Mouse (Mus musculus): Measurements from ENCODE around the gene Gm11444. TPM values are rescaled to one million over a fixed set of nuclear protein-coding genes. Genes with fewer than 3 reads are reported as not detected.

The Gm11444 gene
- total and polyA plus RNA-seq, 3 experiments = not detected

DNA sequence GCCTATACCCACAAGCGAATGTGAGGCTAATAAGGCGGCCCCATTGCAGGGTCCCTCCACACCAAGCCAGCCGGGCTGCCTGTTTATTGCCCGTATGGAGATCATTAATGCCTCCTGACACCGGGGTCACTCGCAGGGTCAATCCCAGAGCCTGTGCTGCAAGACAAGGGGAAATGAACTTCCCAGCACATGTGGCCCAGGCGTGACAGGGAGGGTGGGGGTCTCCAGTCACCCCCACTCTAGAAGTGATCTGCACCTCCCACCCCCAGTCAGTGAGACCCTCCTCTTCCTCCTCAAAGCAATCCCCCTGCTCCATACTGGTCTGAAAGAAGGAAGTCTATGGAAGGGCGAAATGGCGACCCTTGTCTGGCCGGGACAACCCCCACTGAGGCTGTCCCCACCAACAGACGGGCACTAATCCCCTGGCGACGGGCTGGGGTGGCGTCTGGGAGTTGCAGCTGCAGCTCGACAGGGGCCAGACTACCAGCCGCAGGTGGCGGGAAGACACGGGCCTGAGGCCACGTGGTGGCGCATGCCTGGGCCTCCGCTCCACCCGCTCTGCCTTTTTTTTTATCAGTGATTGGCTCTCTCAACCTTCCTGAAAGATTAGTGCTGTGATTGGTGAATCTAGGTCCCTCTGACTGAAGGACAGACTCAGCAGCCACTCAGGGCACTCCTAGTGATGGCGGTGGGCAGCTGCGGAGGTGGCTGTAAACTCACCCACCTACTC lies 26.1 kb upstream of the Gm11444 start:
- H3K9me3 ChIP-seq (replicated peaks) = no peaks in the 10 kb centered on the region
- TF ChIP-seq GATA1 (IDR thresholded peaks at IDR 0.05; ENCODE audit: borderline replicate concordance, low read length) = no peak
- no peak for TF ChIP-seq GATA2 (IDR thresholded peaks at IDR 0.05; ENCODE audit: borderline replicate concordance, low read depth, low read length)
- TF ChIP-seq CTCF (IDR thresholded peaks at IDR 0.05; ENCODE audit: low read depth, low read length) = no peak
- no peak for TF ChIP-seq POLR2AphosphoS5 (IDR thresholded peaks at IDR 0.05; ENCODE audit: insufficient replicate concordance, low read depth, low read length)
- TF ChIP-seq TAL1 (conservative IDR thresholded peaks at IDR 0.05; ENCODE audit: low read depth, low read length) = no peak
- DNase-seq (ENCODE audit: low spot score) (no peak), ATAC-seq (ENCODE audit: extremely low read depth, insufficient number of reproducible peaks, low FRiP score, poor library complexity, severe bottlenecking) (no peak)
- no peak overlapping the region for H3K4me3 ChIP-seq (ENCODE audit: low read depth, low read length)
- no peaks in the 10 kb centered on the region for H3K4me1 ChIP-seq (ENCODE audit: insufficient read depth, low read depth, low read length)
- H3K27me3 ChIP-seq (ENCODE audit: insufficient read depth, low read length) = peaks cover 12% of the 10 kb centered on the region
- no peaks in the 10 kb centered on the region for H3K36me3 ChIP-seq (replicated peaks)

DNA sequence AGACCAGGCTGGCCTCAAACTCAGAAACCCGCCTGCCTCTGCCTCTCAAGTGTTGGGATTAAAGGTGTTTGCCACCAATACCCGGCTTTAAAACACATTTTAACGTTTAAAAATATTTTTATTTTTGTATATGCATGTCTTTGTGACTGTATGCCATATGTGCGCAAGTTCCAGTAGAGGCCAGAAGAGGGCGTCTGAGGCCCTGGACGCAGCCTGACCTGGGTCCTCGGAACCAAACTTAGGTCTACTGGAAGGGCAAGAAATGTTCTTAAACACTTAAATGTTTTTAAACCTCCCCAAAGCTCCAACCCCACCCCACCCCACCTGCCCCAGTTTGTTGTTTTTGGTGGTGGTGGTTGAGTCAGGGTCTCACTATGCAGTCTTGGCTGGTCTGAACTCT lies 14.2 kb upstream of the Gm11444 start:
- no peak for DNase-seq (ENCODE audit: low spot score)
- no peaks in the 10 kb centered on the region for H3K4me1 ChIP-seq (ENCODE audit: insufficient read depth, low read depth, low read length)
- no peak for TF ChIP-seq POLR2AphosphoS5 (IDR thresholded peaks at IDR 0.05; ENCODE audit: insufficient replicate concordance, low read depth, low read length)
- no peak for TF ChIP-seq TAL1 (conservative IDR thresholded peaks at IDR 0.05; ENCODE audit: low read depth, low read length)
- TF ChIP-seq CTCF (IDR thresholded peaks at IDR 0.05; ENCODE audit: low read depth, low read length) = no peak
- TF ChIP-seq GATA2 (IDR thresholded peaks at IDR 0.05; ENCODE audit: borderline replicate concordance, low read depth, low read length) = no peak
- TF ChIP-seq GATA1 (IDR thresholded peaks at IDR 0.05; ENCODE audit: borderline replicate concordance, low read length) = no peak
- no peak for ATAC-seq (ENCODE audit: extremely low read depth, insufficient number of reproducible peaks, low FRiP score, poor library complexity, severe bottlenecking)
- H3K9me3 ChIP-seq (replicated peaks) = no peaks in the 10 kb centered on the region
- peaks cover 6% of the 10 kb centered on the region; the same call in 1 of the 2 replicates for H3K27me3 ChIP-seq (ENCODE audit: insufficient read depth, low read length)
- no peaks in the 10 kb centered on the region for H3K36me3 ChIP-seq (replicated peaks)
- H3K4me3 ChIP-seq (ENCODE audit: low read depth, low read length) = no peak overlapping the region

DNA sequence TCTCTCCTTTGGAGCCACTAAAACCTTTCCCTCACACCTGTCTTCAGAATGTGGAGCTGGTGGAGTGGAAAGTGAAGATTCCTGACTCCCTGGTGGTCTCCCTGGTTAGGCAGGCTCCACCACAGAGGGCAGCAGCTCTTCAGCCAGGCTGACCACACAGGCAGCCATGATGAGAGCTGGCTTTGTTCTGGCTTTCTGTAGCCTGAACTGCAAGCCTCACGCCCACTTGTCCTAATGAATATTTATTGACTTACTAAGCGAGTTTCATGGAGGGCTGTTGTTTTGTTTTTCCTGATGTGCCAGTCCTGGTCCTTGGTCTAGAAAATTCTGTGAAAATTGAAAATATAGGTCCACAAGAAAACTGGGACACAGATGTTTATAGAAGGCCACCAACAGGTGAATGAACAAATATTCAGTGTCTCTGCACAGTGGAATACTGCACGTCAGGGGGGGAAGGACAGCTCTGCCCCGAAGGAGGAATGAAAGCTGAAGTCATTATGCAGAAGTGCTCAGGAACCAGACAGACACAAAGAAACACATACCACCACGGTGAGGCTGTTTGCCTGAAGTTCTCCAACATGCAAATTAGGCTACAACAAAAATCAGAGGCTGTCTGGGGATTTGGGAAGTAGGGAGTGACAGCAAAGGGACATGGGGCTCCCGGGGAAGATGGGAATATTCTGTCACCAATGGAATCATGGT lies 8.0 kb upstream of the Gm11444 start:
- H3K4me1 ChIP-seq (ENCODE audit: insufficient read depth, low read depth, low read length) = no peaks in the 10 kb centered on the region
- H3K4me3 ChIP-seq (ENCODE audit: low read depth, low read length) = no peak overlapping the region
- ATAC-seq (ENCODE audit: extremely low read depth, insufficient number of reproducible peaks, low FRiP score, poor library complexity, severe bottlenecking) = no peak

DNA sequence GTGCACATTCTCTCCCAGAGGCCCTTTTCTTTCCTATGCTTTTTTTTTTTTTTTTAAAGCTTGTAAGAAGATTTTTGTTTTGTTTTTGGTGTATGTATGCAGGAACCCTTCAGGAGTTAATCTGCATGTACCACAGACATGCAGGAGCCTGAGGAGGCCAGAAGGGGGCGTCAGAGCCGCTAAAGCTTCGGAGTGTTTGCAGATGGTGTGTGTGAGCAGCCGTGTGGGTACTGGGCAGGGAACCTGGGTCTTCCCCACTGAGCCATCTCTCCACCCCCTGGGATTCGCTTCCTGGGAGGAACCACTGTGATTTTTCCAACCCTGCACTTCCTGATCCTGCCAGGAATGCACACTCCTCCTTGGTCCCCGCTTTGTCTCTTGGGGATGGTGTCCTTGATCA lies 625 bp upstream of the Gm11444 start:
- no peak for DNase-seq (ENCODE audit: low spot score)
- Histone ChIP-seq H3K9me3 (replicated peaks) (no peaks in the 10 kb centered on the region), H3K27me3 (ENCODE audit: insufficient read depth, low read length) (peaks cover 33% of the 10 kb centered on the region)

More for the DNA sequence above, 8.0 kb upstream of the Gm11444 start:
- no peak for DNase-seq (ENCODE audit: low spot score)
- no peaks in the 10 kb centered on the region for H3K9me3 ChIP-seq (replicated peaks)
- H3K36me3 ChIP-seq (replicated peaks) = no peaks in the 10 kb centered on the region
- H3K27me3 ChIP-seq (ENCODE audit: insufficient read depth, low read length) = peaks cover 13% of the 10 kb centered on the region; the same call in 1 of the 2 replicates
- TF ChIP-seq CTCF (IDR thresholded peaks at IDR 0.05; ENCODE audit: low read depth, low read length) (no peak), TAL1 (conservative IDR thresholded peaks at IDR 0.05; ENCODE audit: low read depth, low read length) (no peak), POLR2AphosphoS5 (IDR thresholded peaks at IDR 0.05; ENCODE audit: insufficient replicate concordance, low read depth, low read length) (no peak), GATA2 (IDR thresholded peaks at IDR 0.05; ENCODE audit: borderline replicate concordance, low read depth, low read length) (no peak), GATA1 (IDR thresholded peaks at IDR 0.05; ENCODE audit: borderline replicate concordance, low read length) (no peak)

DNA sequence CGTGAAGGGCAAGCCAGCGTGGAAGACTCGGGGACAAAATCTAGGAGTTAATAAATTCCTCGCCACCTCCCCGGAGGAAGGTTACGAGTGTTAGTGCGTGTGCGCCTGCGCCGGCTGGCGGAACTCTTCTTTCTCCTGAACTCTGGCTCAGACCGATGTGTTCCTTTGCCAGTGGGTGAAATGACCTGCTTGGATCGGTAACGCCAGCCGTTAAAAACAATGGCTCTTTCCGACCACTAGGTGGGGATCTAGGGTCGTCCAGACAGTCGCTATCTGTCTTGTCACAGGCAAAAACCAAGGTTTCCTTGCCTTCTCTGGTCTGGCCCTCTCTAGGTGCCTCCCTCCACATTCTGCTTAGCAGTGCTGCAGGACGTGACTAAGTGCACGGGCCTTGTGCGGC lies 1.1 kb downstream of the Gm11444 start:
- no peak for ATAC-seq (ENCODE audit: extremely low read depth, insufficient number of reproducible peaks, low FRiP score, poor library complexity, severe bottlenecking)
- H3K4me1 ChIP-seq (ENCODE audit: insufficient read depth, low read depth, low read length) = no peaks in the 10 kb centered on the region
- TF ChIP-seq POLR2AphosphoS5 (IDR thresholded peaks at IDR 0.05; ENCODE audit: insufficient replicate concordance, low read depth, low read length) = no peak
- no peak for TF ChIP-seq TAL1 (conservative IDR thresholded peaks at IDR 0.05; ENCODE audit: low read depth, low read length)
- peak; percentile 45 for TF ChIP-seq CTCF (IDR thresholded peaks at IDR 0.05; ENCODE audit: low read depth, low read length)
- TF ChIP-seq GATA2 (IDR thresholded peaks at IDR 0.05; ENCODE audit: borderline replicate concordance, low read depth, low read length) = no peak
- TF ChIP-seq GATA1 (IDR thresholded peaks at IDR 0.05; ENCODE audit: borderline replicate concordance, low read length) = no peak
- DNase-seq (ENCODE audit: low spot score) = peak; percentile 52
- H3K36me3 ChIP-seq (replicated peaks) = no peaks in the 10 kb centered on the region
- H3K27me3 ChIP-seq (ENCODE audit: insufficient read depth, low read length) = peaks cover 35% of the 10 kb centered on the region
- no peaks in the 10 kb centered on the region; the same call in 1 of the 2 replicates for H3K9me3 ChIP-seq (replicated peaks)
- no peak overlapping the region for H3K4me3 ChIP-seq (ENCODE audit: low read depth, low read length)

More for the DNA sequence above, 625 bp upstream of the Gm11444 start:
- no peak for ATAC-seq (ENCODE audit: extremely low read depth, insufficient number of reproducible peaks, low FRiP score, poor library complexity, severe bottlenecking)
- Histone ChIP-seq H3K4me1 (ENCODE audit: insufficient read depth, low read depth, low read length) (no peaks in the 10 kb centered on the region), H3K36me3 (replicated peaks) (no peaks in the 10 kb centered on the region), H3K4me3 (ENCODE audit: low read depth, low read length) (no peak overlapping the region)
- TF ChIP-seq GATA1 (IDR thresholded peaks at IDR 0.05; ENCODE audit: borderline replicate concordance, low read length) (no peak), TAL1 (conservative IDR thresholded peaks at IDR 0.05; ENCODE audit: low read depth, low read length) (no peak), GATA2 (IDR thresholded peaks at IDR 0.05; ENCODE audit: borderline replicate concordance, low read depth, low read length) (no peak), POLR2AphosphoS5 (IDR thresholded peaks at IDR 0.05; ENCODE audit: insufficient replicate concordance, low read depth, low read length) (no peak), CTCF (IDR thresholded peaks at IDR 0.05; ENCODE audit: low read depth, low read length) (no peak)

DNA sequence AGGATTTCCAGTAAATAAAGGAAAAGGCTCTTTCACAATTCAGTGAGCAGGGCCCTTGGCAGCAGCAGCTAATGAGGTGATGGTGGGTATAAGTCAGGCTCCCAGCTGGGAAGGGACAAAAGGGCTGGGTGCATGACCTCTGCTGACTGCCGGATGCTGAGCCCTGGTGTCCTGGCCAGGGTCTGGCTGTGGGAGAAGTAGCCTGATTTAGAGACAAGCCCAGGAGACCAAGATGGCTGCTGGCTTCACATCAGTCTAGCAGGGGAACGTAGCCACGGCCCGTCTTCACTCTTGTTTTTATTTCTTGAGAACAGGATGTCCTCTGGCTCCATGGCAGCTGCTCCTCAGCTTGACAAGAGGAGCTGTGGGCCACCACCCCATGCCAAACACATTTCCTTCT lies 3.6 kb downstream of the Gm11444 start:
- no peak for TF ChIP-seq POLR2AphosphoS5 (IDR thresholded peaks at IDR 0.05; ENCODE audit: insufficient replicate concordance, low read depth, low read length)
- no peak for TF ChIP-seq GATA2 (IDR thresholded peaks at IDR 0.05; ENCODE audit: borderline replicate concordance, low read depth, low read length)
- TF ChIP-seq CTCF (IDR thresholded peaks at IDR 0.05; ENCODE audit: low read depth, low read length) = no peak
- no peak for TF ChIP-seq TAL1 (conservative IDR thresholded peaks at IDR 0.05; ENCODE audit: low read depth, low read length)
- Histone ChIP-seq H3K4me1 (ENCODE audit: insufficient read depth, low read depth, low read length) (no peaks in the 10 kb centered on the region), H3K27me3 (ENCODE audit: insufficient read depth, low read length) (peaks cover 47% of the 10 kb centered on the region), H3K36me3 (replicated peaks) (no peaks in the 10 kb centered on the region), H3K9me3 (replicated peaks) (peaks cover 6% of the 10 kb centered on the region), H3K4me3 (ENCODE audit: low read depth, low read length) (no peak overlapping the region)
- ATAC-seq (ENCODE audit: extremely low read depth, insufficient number of reproducible peaks, low FRiP score, poor library complexity, severe bottlenecking) (no peak), DNase-seq (ENCODE audit: low spot score) (no peak)
